12 mouse cellular contexts compared by ENCODE assay signal in genomic region chr15:77219571-77219970, GRCm38 (mm10).
A peak's percentile ranks its signal among the peaks of the same experiment; 100 is the strongest.
DNase-seq lines count a peak whose midpoint lies in the region; ATAC-seq and TF ChIP-seq lines count a peak whose summit lies in the region.
"Had no signal": no experiment of that assay in that cellular context is flagged by ENCODE, and none has a peak within 500 bp of the region (broad histone marks: within the 10 kb centered on the region; RNA-seq: fewer than 3 reads in every experiment).

No protein-coding gene starts in this region.

- no peak overlapping the region for H3K4me2 ChIP-seq in heart, embryonic 14.5 days (ENCODE audit: low read length)
- no peak overlapping the region for H3K4me2 ChIP-seq in midbrain, embryonic 11.5 days
- H3K4me2 ChIP-seq in midbrain, postnatal 0 days (ENCODE audit: low read depth, low read length, poor library complexity, severe bottlenecking), result no peak overlapping the region
- H3K4me2 ChIP-seq: hindbrain, embryonic 14.5 days; liver, embryonic 13.5 days had no signal

- H3K27ac ChIP-seq in heart, embryonic 14.5 days (replicated peaks in 1 of 2; ENCODE audit: control insufficient read depth in 1 of 2, insufficient read depth in 1 of 2, low read depth in 2 of 2, low read length in 2 of 2), result peak overlapping the region; percentile 32 to 34; a peak in 3 of 4 replicates
- no peak overlapping the region for H3K27ac ChIP-seq in midbrain, embryonic 11.5 days (ENCODE audit: low read depth, low read length)
- H3K27ac ChIP-seq in midbrain, postnatal 0 days (ENCODE audit: low read depth, low read length), result no peak overlapping the region
- H3K27ac ChIP-seq: hindbrain, embryonic 14.5 days; limb, embryonic 10.5 days; liver, embryonic 13.5 days had no signal

- no peak overlapping the region for H3K4me3 ChIP-seq in heart, embryonic 14.5 days (ENCODE audit: control insufficient read depth in 1 of 2, insufficient read depth in 1 of 2, low read depth in 1 of 2, low read length in 2 of 2)
- H3K4me3 ChIP-seq in midbrain, embryonic 11.5 days (ENCODE audit: low read depth, low read length), result no peak overlapping the region
- no peak overlapping the region for H3K4me3 ChIP-seq in midbrain, postnatal 0 days (ENCODE audit: low read depth, low read length)
- H3K4me3 ChIP-seq: limb, embryonic 10.5 days; liver, embryonic 13.5 days had no signal

- ATAC-seq in heart, embryonic 14.5 days (ENCODE audit: insufficient number of reproducible peaks, insufficient read depth, low FRiP score, low read depth), result no peak
- ATAC-seq in midbrain, embryonic 11.5 days (ENCODE audit: low FRiP score), result no peak
- ATAC-seq in midbrain, postnatal 0 days (ENCODE audit: low FRiP score), result no peak

- H3K36me3 ChIP-seq in heart, embryonic 14.5 days (ENCODE audit: control insufficient read depth, insufficient read depth, low read length), result no peaks in the 10 kb centered on the region
- H3K36me3 ChIP-seq in midbrain, embryonic 11.5 days (ENCODE audit: control insufficient read depth, insufficient read depth, low read length), result no peaks in the 10 kb centered on the region
- H3K36me3 ChIP-seq in midbrain, postnatal 0 days (ENCODE audit: insufficient read depth, low read length), result no peaks in the 10 kb centered on the region
- H3K36me3 ChIP-seq: liver, embryonic 13.5 days had no signal

- WGBS in heart, embryonic 14.5 days, result 50% methylated on average over 1 of the region's 1 CpGs
- 82% methylated on average over 1 of the region's 1 CpGs for WGBS in midbrain, embryonic 11.5 days
- WGBS in midbrain, postnatal 0 days, result 52% methylated on average over 1 of the region's 1 CpGs

- H3K4me1 ChIP-seq in heart, embryonic 14.5 days (ENCODE audit: control insufficient read depth in 2 of 2, insufficient read depth in 2 of 2, low read length in 2 of 2), result peaks cover 28 to 50% of the 10 kb centered on the region in 2 experiments
- peaks cover 18% of the 10 kb centered on the region for H3K4me1 ChIP-seq in midbrain, embryonic 11.5 days (ENCODE audit: control insufficient read depth, insufficient read depth, low read length)
- H3K4me1 ChIP-seq in midbrain, postnatal 0 days (ENCODE audit: insufficient read depth, low read length), result no peaks in the 10 kb centered on the region

- no peak for TF ChIP-seq CTCF in midbrain, postnatal 0 days (IDR thresholded peaks at IDR 0.05)

- peak; percentile 57 for DNase-seq in adrenal gland, adult 2 months
- DNase-seq in adrenal gland, postnatal 25 days, result no peak
- no peak for DNase-seq in heart, postnatal 4 days
- DNase-seq in midbrain, embryonic 11.5 days (ENCODE audit: low spot score, missing footprints), result peak; percentile 21
- DNase-seq in midbrain, postnatal 0 days (ENCODE audit: low spot score), result no peak
- no peak for DNase-seq in lung, postnatal 14 days
- DNase-seq in cerebellum, adult 11-12 months, result no peak
- DNase-seq: thymus, postnatal 36 days had no signal

- no peaks in the 10 kb centered on the region for H3K27me3 ChIP-seq in heart, embryonic 14.5 days (ENCODE audit: control insufficient read depth, insufficient read depth, low read length)
- H3K27me3 ChIP-seq in midbrain, embryonic 11.5 days (ENCODE audit: control insufficient read depth, insufficient read depth, low read length), result no peaks in the 10 kb centered on the region
- H3K27me3 ChIP-seq in midbrain, postnatal 0 days (ENCODE audit: insufficient read depth, low read length), result no peaks in the 10 kb centered on the region
- H3K27me3 ChIP-seq: liver, embryonic 13.5 days had no signal

- no peak overlapping the region; the same call in 1 of the 2 replicates for H3K9ac ChIP-seq in heart, embryonic 14.5 days (ENCODE audit: low read length)
- H3K9ac ChIP-seq in midbrain, embryonic 11.5 days (ENCODE audit: low read length), result no peak overlapping the region
- H3K9ac ChIP-seq in midbrain, postnatal 0 days (replicated peaks; ENCODE audit: low read length, poor library complexity, severe bottlenecking), result no peak overlapping the region
- H3K9ac ChIP-seq: hindbrain, embryonic 14.5 days; liver, embryonic 13.5 days had no signal

- no peaks in the 10 kb centered on the region for H3K9me3 ChIP-seq in heart, embryonic 14.5 days (ENCODE audit: control insufficient read depth, low read length)
- no peaks in the 10 kb centered on the region for H3K9me3 ChIP-seq in midbrain, embryonic 11.5 days (ENCODE audit: control insufficient read depth, low read length)
- no peaks in the 10 kb centered on the region for H3K9me3 ChIP-seq in midbrain, postnatal 0 days (ENCODE audit: low read length)
- H3K9me3 ChIP-seq: limb, embryonic 10.5 days; liver, embryonic 13.5 days had no signal

Comparison
In these comparisons a context has a peak if more than half of its experiments do, and no peak if none do; other contexts are left out.
1. DNase-seq: peak in adrenal gland, adult 2 months (single experiment) and midbrain, embryonic 11.5 days (single experiment); none in adrenal gland, postnatal 25 days (single experiment), heart, postnatal 4 days (single experiment), midbrain, postnatal 0 days (single experiment), lung, postnatal 14 days (single experiment) and cerebellum, adult 11-12 months (single experiment).
2. H3K27ac ChIP-seq: peak in heart, embryonic 14.5 days (2 of 2); none in midbrain, embryonic 11.5 days (single experiment) and midbrain, postnatal 0 days (single experiment).